Mouse (Mus musculus) embryo, embryonic 11.5 days (tissue): ENCODE results near the gene Tmem86b.
A peak's percentile ranks its signal among the peaks of the same experiment; 100 is the strongest.

Source experiments
- DNase-seq: peaks from one replicate; pipeline ENCODE4 v3.0.0-alpha.2; 2012; ENCODE audit warnings: low read depth, low spot score

Gene Tmem86b

DNA sequence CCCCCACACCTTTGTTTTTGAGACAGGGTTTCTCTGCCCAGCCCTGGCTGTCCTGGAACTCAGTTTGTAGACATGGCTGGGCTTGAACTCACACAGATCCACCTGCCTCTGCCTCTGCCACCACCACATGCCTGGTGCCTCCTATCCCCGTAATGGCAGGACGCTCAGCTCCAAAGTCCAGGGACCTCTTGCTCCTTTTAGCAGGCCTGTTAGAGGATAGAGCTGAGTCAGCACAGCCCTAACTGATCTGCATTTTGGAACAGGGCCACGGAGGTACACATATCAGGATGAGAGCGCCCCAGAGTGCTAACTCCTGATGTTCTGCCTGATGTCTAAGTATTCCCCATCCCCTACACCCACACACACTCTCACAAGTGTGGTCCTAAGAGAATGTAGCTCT, at the start of gene Tmem86b:
Tmem86b (minus strand) TSS at position 392 of the 400 bp plus-strand sequence.
- DNase-seq = no peak

GRCm38 (mm10) chr7:4675200-4675599, 44.0 kb upstream of the Tmem86b start:
- no peak for DNase-seq

DNA sequence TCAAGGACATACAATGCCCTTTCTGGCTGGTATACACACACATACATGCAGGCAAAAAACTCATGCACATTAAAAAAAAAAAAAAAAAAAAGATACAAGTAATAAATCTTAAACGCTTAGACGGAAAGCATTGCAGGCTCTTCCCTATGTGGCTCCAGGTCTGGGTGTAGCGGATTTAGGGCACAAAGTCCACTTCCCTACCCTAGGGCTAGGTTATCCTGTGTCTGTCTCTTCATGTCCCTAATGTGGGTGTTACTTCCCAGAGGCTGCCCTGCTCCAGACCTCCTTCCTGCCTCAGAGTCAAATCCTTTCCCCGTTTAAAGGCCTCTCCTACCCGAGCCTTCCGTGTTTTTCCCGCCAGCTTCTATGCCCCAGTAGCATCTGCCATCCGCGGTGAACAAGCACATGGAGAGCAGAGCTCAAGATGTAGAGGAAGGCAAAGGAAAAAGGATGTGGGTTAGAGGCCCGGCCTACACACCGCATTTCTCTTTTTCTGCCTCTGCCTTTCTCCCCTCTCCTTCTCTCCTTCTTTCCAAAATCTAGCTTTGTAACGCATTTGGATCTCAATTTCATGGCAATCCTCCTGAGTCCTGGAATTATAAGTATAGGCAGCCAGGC, 43.0 kb upstream of the Tmem86b start:
- DNase-seq = no peak

- no peak for DNase-seq
These were observed 40.7 kb upstream of the Tmem86b start for GRCm38 (mm10) chr7:4671956-4672355.

- DNase-seq = no peak
These were observed 39.5 kb upstream of the Tmem86b start for GRCm38 (mm10) chr7:4670655-4671255.

GRCm38 (mm10) chr7:4669156-4669555, 37.9 kb upstream of the Tmem86b start:
- no peak for DNase-seq

GRCm38 (mm10) chr7:4668506-4668905, 37.3 kb upstream of the Tmem86b start:
- no peak for DNase-seq

DNA sequence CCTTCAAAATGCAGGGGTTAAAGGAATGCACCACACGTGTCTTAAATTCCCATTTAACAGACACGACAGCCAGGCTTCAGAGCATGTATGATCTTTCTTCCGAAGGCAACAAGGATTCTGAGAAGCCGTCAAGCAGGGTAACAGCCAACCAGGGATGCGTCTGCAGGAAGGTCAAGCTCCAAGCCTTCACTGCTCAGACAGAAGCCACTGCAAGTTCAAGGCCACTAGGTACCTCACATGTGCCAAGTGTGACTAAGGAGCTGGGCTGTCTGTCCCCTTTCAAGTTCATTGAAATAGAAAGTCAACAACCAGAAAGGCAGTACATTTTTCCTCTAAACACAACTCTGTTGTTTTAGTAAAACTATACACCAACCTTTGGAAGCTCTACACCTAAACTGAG, 35.6 kb upstream of the Tmem86b start:
- no peak for DNase-seq

GRCm38 (mm10) chr7:4663742-4664141, 32.5 kb upstream of the Tmem86b start:
- no peak for DNase-seq

DNA sequence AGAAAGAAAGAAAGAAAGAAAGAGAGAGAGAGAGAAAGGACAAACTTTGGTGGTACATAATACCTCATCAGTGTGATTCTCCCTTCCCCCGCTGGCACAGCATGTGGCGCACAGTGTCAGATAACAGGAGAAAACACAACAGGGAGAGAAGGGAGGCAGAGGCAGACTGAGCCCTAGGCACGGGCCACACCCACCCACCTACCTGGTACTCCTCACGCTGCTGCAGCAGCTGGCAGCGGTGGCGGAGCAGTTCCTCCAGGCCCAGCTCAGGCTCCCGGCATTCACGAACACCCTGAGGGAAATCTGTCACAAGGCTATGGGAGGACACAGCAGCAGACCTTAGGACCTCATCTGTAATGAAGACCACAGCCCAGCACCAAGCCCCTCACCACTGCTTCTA, 32.0 kb upstream of the Tmem86b start:
- DNase-seq = no peak

- no peak for DNase-seq
These were observed 28.8 kb upstream of the Tmem86b start for GRCm38 (mm10) chr7:4659911-4660443.

GRCm38 (mm10) chr7:4658912-4659551, 27.8 kb upstream of the Tmem86b start, which contains the start of gene Ppp6r1:
Ppp6r1 (minus strand) TSS chr7:4659019.
- peak; percentile 96 for DNase-seq

- no peak for DNase-seq
These were observed 27.1 kb upstream of the Tmem86b start for GRCm38 (mm10) chr7:4658128-4658907.

DNA sequence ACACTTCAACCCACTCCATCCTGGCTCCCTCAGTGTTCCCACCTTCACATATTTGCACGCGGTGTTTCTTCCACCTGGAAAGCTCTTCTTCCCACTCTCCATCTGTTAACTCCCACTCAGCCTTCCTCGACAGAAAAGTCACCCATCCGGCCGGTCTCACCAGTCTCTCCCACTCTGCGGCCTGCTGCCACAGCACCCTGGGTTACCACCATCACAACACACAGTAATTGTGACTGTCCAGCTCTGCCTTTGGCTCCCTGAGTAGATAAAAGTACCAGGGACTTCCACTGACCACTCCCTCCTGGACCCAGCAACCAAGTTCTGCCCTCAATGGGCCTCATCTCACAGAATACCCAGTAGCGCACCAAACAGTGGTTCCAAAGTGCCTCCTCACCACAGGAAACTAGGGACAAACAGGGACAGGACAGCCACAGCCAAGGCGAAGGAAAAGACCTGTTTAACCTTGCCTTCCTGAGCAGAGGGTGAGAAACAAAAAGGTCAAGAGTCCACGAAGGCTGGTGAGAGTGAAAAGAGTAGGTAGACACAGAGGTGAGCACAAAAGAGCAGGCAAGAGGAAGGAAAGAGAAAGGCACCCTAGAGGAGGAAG, 26.4 kb upstream of the Tmem86b start:
- no peak for DNase-seq

DNA sequence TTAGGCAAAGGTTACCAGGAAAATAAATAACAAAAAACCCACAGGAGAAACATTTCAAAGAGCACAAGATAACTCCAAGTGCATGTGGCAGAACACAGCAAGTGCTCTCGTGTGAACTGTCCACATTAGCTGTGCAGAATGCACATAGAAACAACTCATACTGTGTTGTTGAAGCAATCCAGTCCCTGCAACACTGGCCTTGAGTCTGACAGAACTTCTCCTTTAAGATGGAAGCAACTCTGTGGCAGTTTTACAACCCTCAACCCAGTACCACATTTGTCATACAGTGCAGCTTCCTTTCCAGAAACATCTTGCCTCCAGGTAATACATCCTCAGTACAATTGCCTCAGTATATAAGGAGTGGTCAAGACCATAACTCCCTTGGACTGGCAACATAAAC, 25.6 kb upstream of the Tmem86b start:
- DNase-seq = no peak

GRCm38 (mm10) chr7:4655916-4656315, 24.7 kb upstream of the Tmem86b start:
- DNase-seq = no peak

DNA sequence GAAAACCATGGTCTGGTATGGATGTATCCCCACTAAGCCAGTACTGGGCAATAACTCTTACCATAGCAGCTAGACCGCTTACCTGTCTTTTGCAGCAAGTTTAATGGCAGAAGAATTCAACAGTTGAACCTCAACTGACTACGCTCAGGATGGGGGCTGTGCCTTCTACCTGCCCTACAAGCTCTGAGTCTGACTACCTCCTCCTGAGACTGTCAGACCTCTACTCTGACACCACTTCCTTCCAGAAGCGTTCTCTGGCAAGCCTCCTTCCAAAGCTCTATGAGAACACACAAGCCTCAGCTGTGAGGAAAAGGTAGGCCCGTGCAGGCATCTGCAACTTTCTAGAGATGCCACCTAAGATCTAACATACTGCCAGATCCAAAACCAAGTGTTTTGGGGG, 24.2 kb upstream of the Tmem86b start:
- no peak for DNase-seq

DNA sequence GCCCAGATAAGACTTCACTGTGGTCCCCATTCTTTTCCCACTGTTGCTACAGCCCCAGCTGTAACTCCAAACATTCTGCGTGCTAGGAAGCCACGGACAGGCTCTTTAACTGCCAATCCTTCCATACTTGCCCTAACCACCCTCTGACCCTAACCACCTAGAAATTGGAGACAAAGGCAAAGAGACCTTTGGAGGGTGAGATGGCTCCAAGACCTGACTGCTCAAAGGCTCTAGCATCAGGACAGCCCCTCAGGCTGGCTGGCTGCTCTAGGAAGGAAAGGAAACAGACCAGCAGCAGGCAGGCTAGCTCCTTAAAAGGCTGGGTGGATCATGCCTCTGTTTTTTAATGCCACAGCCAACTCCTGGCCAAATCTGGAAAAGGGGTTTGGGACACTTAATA, 23.0 kb upstream of the Tmem86b start:
- DNase-seq = no peak

- no peak for DNase-seq
These were observed 22.6 kb upstream of the Tmem86b start for GRCm38 (mm10) chr7:4653780-4654179.

- no peak for DNase-seq
These were observed 22.1 kb upstream of the Tmem86b start for GRCm38 (mm10) chr7:4653351-4653750.

DNA sequence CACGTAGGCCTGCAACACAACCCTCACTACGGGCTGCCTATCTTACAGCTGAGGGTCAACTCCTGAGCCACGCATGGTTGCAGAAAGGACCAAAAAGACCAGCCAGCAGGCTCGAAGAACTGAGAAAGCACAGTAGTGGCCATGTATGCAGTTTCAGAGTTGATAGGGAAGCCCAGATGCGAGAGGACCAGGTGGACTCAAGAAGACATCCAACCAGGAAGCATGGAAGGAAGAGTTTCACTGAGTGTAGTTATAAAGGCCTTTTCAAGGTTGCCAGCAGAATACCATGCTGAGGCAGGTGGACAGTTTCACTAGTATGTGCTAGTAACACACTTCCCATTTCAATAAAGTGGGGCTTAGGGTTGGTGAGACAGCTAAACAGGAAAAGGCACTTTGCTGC, 21.5 kb upstream of the Tmem86b start:
- no peak for DNase-seq

GRCm38 (mm10) chr7:4651581-4651980, 20.4 kb upstream of the Tmem86b start:
- DNase-seq = no peak
